Mouse (Mus musculus) liver, postnatal 0 days (tissue): ENCODE data around the gene Trappc3l.

Experiments used
- CTCF ChIP-seq: sonication (generic); IDR thresholded peaks from 2 replicates; pipeline ENCODE4 v1.5.1; 2016; ENCODE audit warnings: antibody characterized with exemption, low read depth
- EP300 ChIP-seq: IDR thresholded peaks from 2 replicates; pipeline ENCODE4 v1.6.1; 2016; ENCODE audit warnings: antibody characterized with exemption, low read depth, mild to moderate bottlenecking

DNA sequence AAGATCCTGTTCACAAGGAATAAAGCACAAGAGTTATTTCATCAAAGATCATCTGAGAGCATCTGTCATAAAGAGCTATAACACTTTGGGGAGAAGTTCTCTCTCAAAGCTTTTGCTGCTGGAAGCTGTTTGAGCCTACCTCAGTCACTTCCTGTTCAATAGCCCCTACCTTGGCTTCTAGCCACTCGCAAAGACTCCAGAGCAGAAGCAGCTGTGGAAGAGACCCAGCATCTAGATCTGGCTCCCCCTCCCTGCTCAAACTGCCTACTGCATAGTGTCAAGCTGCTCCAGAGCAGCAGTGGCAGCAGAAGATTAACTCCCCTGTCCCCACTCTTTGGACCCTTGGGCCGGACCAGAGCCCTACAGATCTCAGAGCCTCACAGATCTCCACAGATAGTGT lies 16.6 kb downstream of the Trappc3l start:
- TF ChIP-seq CTCF (no peak), EP300 (no peak)
